Mouse (Mus musculus): ENCODE data around the gene Slc51b.

GRCm38 (mm10) chr9:65398279-65398678 is 24.5 kb downstream of the Slc51b start, which contains the start of gene Rasl12:
- no peak for TF ChIP-seq EP300 (optimal IDR thresholded peaks at IDR 0.05)
- no peak for TF ChIP-seq CTCF (IDR thresholded peaks at IDR 0.05; ENCODE audit: low read depth)

All from stomach, postnatal 0 days (tissue).